Mouse (Mus musculus): ENCODE measurements at regions not wholly inside any gene's neighbourhood (a gene's known extent, or its start where the extent isn't known, plus 50 kb on each side); places are given as distances from the start of the nearest gene placed in this dataset.

DNA sequence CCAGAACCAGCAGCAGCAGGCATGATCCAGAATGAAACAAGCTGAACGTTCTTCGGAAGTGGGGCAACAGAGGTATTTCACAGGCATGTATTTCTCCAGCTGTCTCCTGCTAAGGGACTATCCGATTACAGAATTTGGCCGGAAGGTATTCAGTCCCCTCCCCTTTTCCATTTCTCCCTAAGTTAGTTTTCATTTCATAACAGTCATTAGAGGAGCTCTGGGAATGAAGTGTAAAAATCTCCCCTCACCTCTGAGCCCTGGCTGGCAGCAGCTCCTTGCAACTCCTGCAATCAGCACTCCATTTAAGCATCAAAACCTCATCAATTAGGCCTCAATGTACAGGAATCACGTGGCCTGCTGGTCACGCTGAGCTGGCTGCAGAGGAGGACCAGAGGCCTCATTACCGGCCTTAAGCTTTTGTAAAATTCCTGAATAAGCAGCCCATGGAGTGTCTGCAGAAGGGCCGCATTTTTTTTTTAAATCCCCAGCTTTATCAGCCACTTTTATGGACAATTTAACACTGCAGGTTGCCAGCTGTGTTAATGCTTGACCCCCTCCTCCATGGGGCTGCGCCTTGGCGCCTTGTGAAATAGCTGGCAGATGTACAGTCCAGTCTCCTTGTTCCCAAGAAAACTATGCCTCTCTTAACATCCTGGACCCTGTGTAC is 456.1 kb upstream of the Kirrel3 start:
- peaks cover 9% of the 10 kb centered on the region for H3K4me1 ChIP-seq
- H3K9ac ChIP-seq (replicated peaks), result no peak overlapping the region
- no peak overlapping the region for H3K4me3 ChIP-seq (replicated peaks)
- no peaks in the 10 kb centered on the region for H3K9me3 ChIP-seq (replicated peaks)
- no peaks in the 10 kb centered on the region for H3K36me3 ChIP-seq
- 40% methylated on average over 10 of the region's 10 CpGs for WGBS
- no peaks in the 10 kb centered on the region for H3K27me3 ChIP-seq (replicated peaks)
- peak; percentile 45 for ATAC-seq (ENCODE audit: low FRiP score)
- H3K4me2 ChIP-seq, result no peak overlapping the region
- H3K27ac ChIP-seq (replicated peaks), result 0 out of 2 replicates have a peak overlapping the region, but pooled peaks have one; percentile 23

- H3K4me3 ChIP-seq (replicated peaks), result no peak overlapping the region
- no peaks in the 10 kb centered on the region for H3K4me1 ChIP-seq
- no peak overlapping the region for H3K4me2 ChIP-seq
- no peak for ATAC-seq (ENCODE audit: low FRiP score)
- H3K36me3 ChIP-seq, result no peaks in the 10 kb centered on the region
- no peaks in the 10 kb centered on the region for H3K9me3 ChIP-seq (replicated peaks)
- no peaks in the 10 kb centered on the region for H3K27me3 ChIP-seq (replicated peaks)
- H3K9ac ChIP-seq (replicated peaks), result no peak overlapping the region
- no peak overlapping the region for H3K27ac ChIP-seq (replicated peaks)
- WGBS, result 66% methylated on average over 2 of the region's 2 CpGs
Observed at GRCm38 (mm10) chr9:34054435-34054834, 431.3 kb upstream of the Kirrel3 start.
